Comparison of ENCODE assay signal across 11 mouse cellular contexts in genomic region chr11:45275170-45275569, GRCm38 (mm10).
DNase-seq lines count a peak whose midpoint lies in the region; ATAC-seq and TF ChIP-seq lines count a peak whose summit lies in the region.
"Had no signal": no experiment of that assay in that cellular context is flagged by ENCODE, and none has a peak within 500 bp of the region (broad histone marks: within the 10 kb centered on the region; RNA-seq: fewer than 3 reads in every experiment).

No protein-coding gene starts in this region.

- peak overlapping the region; percentile 72 for H3K27ac ChIP-seq in limb, embryonic 12.5 days
- H3K27ac ChIP-seq in limb, embryonic 10.5 days: no peak overlapping the region
- peak overlapping the region; percentile 43 for H3K27ac ChIP-seq in embryonic fibroblast, embryonic 13.5 days (ENCODE audit: insufficient read depth, low read length)

- DNase-seq in cerebellum, postnatal 10 days: peak; percentile 31 to 59
- no peak for DNase-seq in cerebellum, adult 11-12 months
- DNase-seq in limb, embryonic 10.5 days (ENCODE audit: low spot score): no peak
- DNase-seq in hindlimb bud, embryonic 11.5 days (ENCODE audit: extremely low spot score, low read depth, low spot score): peak; percentile 30
- DNase-seq: forebrain, postnatal 0 days had no signal

- H3K4me1 ChIP-seq in limb, embryonic 12.5 days (replicated peaks): peaks cover 25% of the 10 kb centered on the region
- H3K4me1 ChIP-seq in limb, embryonic 10.5 days: peaks cover 24% of the 10 kb centered on the region
- peaks cover 9% of the 10 kb centered on the region for H3K4me1 ChIP-seq in embryonic fibroblast, embryonic 13.5 days (ENCODE audit: control insufficient read depth, insufficient read depth, low read length)

- H3K4me2 ChIP-seq in limb, embryonic 12.5 days: no peak overlapping the region

- H3K4me3 ChIP-seq in limb, embryonic 12.5 days (replicated peaks): no peak overlapping the region
- H3K4me3 ChIP-seq in limb, embryonic 10.5 days: no peak overlapping the region
- H3K4me3 ChIP-seq in embryonic fibroblast, embryonic 13.5 days (ENCODE audit: insufficient read depth, low read length): no peak overlapping the region

- no peaks in the 10 kb centered on the region for H3K27me3 ChIP-seq in limb, embryonic 12.5 days
- H3K27me3 ChIP-seq in limb, embryonic 10.5 days (ENCODE audit: low read depth, poor library complexity, severe bottlenecking): no peaks in the 10 kb centered on the region

- no peaks in the 10 kb centered on the region for H3K9me3 ChIP-seq in limb, embryonic 12.5 days
- H3K9me3 ChIP-seq in limb, embryonic 10.5 days (replicated peaks): no peaks in the 10 kb centered on the region

- no peaks in the 10 kb centered on the region for H3K36me3 ChIP-seq in limb, embryonic 12.5 days
- H3K36me3 ChIP-seq in limb, embryonic 10.5 days: no peaks in the 10 kb centered on the region

- TF ChIP-seq POLR2A in embryonic fibroblast, embryonic 13.5 days (IDR thresholded peaks at IDR 0.05; ENCODE audit: low read depth, low read length): no peak

- WGBS in limb, embryonic 12.5 days: 31% methylated on average over 3 of the region's 3 CpGs
- 55% methylated on average over 3 of the region's 3 CpGs for WGBS in limb, embryonic 10.5 days

- 0 out of 2 replicates have a peak, but pooled peaks have one; percentile 56 for ATAC-seq in limb, embryonic 12.5 days (ENCODE audit: insufficient number of reproducible peaks, insufficient read depth, low FRiP score, low TSS enrichment, low read depth)
- ATAC-seq in CD4-positive, CD25-positive, alpha-beta regulatory T cell, adult 4 months: no peak
- ATAC-seq in megakaryocyte progenitor cell, adult 5-6 weeks (replicated peaks; ENCODE audit: poor library complexity): no peak
- ATAC-seq: forebrain, postnatal 0 days; intestine, postnatal 0 days; lung, postnatal 0 days had no signal

- TF ChIP-seq CTCF in embryonic fibroblast, embryonic 13.5 days (IDR thresholded peaks at IDR 0.05; ENCODE audit: borderline replicate concordance, insufficient read depth, low read length): no peak

- no peak overlapping the region for H3K9ac ChIP-seq in limb, embryonic 12.5 days (replicated peaks)
- H3K9ac ChIP-seq: forebrain, postnatal 0 days had no signal

Comparison
In these comparisons a context has a peak if more than half of its experiments do, and no peak if none do; other contexts are left out.
1. DNase-seq: peak in cerebellum, postnatal 10 days (2 of 2) and hindlimb bud, embryonic 11.5 days (single experiment); none in cerebellum, adult 11-12 months (single experiment) and limb, embryonic 10.5 days (single experiment).